Mouse (Mus musculus): ENCODE results near the gene Ipp. TPM values are rescaled to one million over a fixed set of nuclear protein-coding genes. Genes with fewer than 3 reads are reported as not detected.

Ipp gene
- polyA plus RNA-seq, 1 experiment from 2014 or later: 13.2 TPM

Other genes starting within 250 kb of the Ipp start
- gene Mast2, start 43.4 kb upstream of the Ipp start, polyA plus RNA-seq (2015; fragmentation: Nextera tagmentation; extraction: Ambion mirVana): 12.1 and 12.3 TPM in 2 replicates
- 20.9 and 22.2 TPM in 2 replicates for gene Tmem69, start 48.4 kb downstream of the Ipp start, polyA plus RNA-seq (2015; fragmentation: Nextera tagmentation; extraction: Ambion mirVana)
- gene Gpbp1l1, start 50.1 kb downstream of the Ipp start, polyA plus RNA-seq (2015; fragmentation: Nextera tagmentation; extraction: Ambion mirVana): 26.0 and 30.2 TPM in 2 replicates
- 2.5 and 3.6 TPM in 2 replicates for gene Ccdc17, start 89.1 kb downstream of the Ipp start, polyA plus RNA-seq (2015; fragmentation: Nextera tagmentation; extraction: Ambion mirVana)
- 102 and 107 TPM in 2 replicates for gene Nasp, start 120.4 kb downstream of the Ipp start, polyA plus RNA-seq (2015; fragmentation: Nextera tagmentation; extraction: Ambion mirVana)
- 780 and 816 TPM in 2 replicates for gene Akr1a1, start 144.1 kb downstream of the Ipp start, polyA plus RNA-seq (2015; fragmentation: Nextera tagmentation; extraction: Ambion mirVana)
- 1,116 and 1,127 TPM in 2 replicates for gene Prdx1, start 178.0 kb downstream of the Ipp start, polyA plus RNA-seq (2015; fragmentation: Nextera tagmentation; extraction: Ambion mirVana)
- gene Mmachc, start 200.9 kb downstream of the Ipp start, polyA plus RNA-seq (2015; fragmentation: Nextera tagmentation; extraction: Ambion mirVana): 19.6 and 21.4 TPM in 2 replicates
- gene Ccdc163, start 201.0 kb downstream of the Ipp start, polyA plus RNA-seq (2015; fragmentation: Nextera tagmentation; extraction: Ambion mirVana): 18.8 and 20.7 TPM in 2 replicates
- gene Tesk2, start 213.4 kb downstream of the Ipp start, polyA plus RNA-seq (2015; fragmentation: Nextera tagmentation; extraction: Ambion mirVana): 7.6 and 7.8 TPM in 2 replicates

All from limb, embryonic 15.5 days (tissue).